Mouse (Mus musculus): ENCODE data around the gene Lhx1. TPM values are rescaled to one million over a fixed set of nuclear protein-coding genes. Genes with fewer than 3 reads are reported as not detected.

Gene Lhx1
- polyA plus RNA-seq, 1 experiment from 2014 or later: 46.3 TPM

- no peak overlapping the region for H3K4me3 ChIP-seq (ENCODE audit: low read depth, low read length)
- H3K4me2 ChIP-seq (ENCODE audit: low read depth): no peak overlapping the region
- H3K36me3 ChIP-seq (ENCODE audit: control insufficient read depth, insufficient read depth, low read length): no peaks in the 10 kb centered on the region
- H3K27ac ChIP-seq (ENCODE audit: low read depth, low read length): no peak overlapping the region
- H3K27me3 ChIP-seq (ENCODE audit: control insufficient read depth, insufficient read depth, low read length): no peaks in the 10 kb centered on the region
- no peak for ATAC-seq (ENCODE audit: insufficient read depth, low FRiP score, low TSS enrichment)
- 75% methylated on average over 3 of the region's 3 CpGs for WGBS
- H3K4me1 ChIP-seq (ENCODE audit: control insufficient read depth, insufficient read depth, low read length): no peaks in the 10 kb centered on the region
- H3K9me3 ChIP-seq (ENCODE audit: control insufficient read depth, low read length): no peaks in the 10 kb centered on the region
- no peak for DNase-seq (ENCODE audit: low spot score)
- H3K9ac ChIP-seq (ENCODE audit: low read length): no peak overlapping the region
Observed at GRCm38 (mm10) chr11:84480451-84480850, 44.9 kb downstream of the Lhx1 start.

- Histone ChIP-seq H3K27ac (ENCODE audit: low read depth, low read length) (no peak overlapping the region), H3K4me1 (ENCODE audit: control insufficient read depth, insufficient read depth, low read length) (no peaks in the 10 kb centered on the region), H3K4me2 (ENCODE audit: low read depth) (no peak overlapping the region), H3K36me3 (ENCODE audit: control insufficient read depth, insufficient read depth, low read length) (no peaks in the 10 kb centered on the region), H3K9ac (ENCODE audit: low read length) (no peak overlapping the region), H3K9me3 (ENCODE audit: control insufficient read depth, low read length) (no peaks in the 10 kb centered on the region), H3K27me3 (ENCODE audit: control insufficient read depth, insufficient read depth, low read length) (no peaks in the 10 kb centered on the region), H3K4me3 (ENCODE audit: low read depth, low read length) (no peak overlapping the region)
- 94% methylated on average over 2 of the region's 2 CpGs for WGBS
- DNase-seq (ENCODE audit: low spot score) (no peak), ATAC-seq (ENCODE audit: insufficient read depth, low FRiP score, low TSS enrichment) (no peak)
Observed at GRCm38 (mm10) chr11:84476641-84477040, 48.7 kb downstream of the Lhx1 start.

GRCm38 (mm10) chr11:84475991-84476390, 49.3 kb downstream of the Lhx1 start:
- Histone ChIP-seq H3K9me3 (ENCODE audit: control insufficient read depth, low read length) (no peaks in the 10 kb centered on the region), H3K27me3 (ENCODE audit: control insufficient read depth, insufficient read depth, low read length) (no peaks in the 10 kb centered on the region), H3K4me3 (ENCODE audit: low read depth, low read length) (no peak overlapping the region), H3K9ac (ENCODE audit: low read length) (no peak overlapping the region), H3K27ac (ENCODE audit: low read depth, low read length) (no peak overlapping the region), H3K4me2 (ENCODE audit: low read depth) (no peak overlapping the region), H3K36me3 (ENCODE audit: control insufficient read depth, insufficient read depth, low read length) (no peaks in the 10 kb centered on the region), H3K4me1 (ENCODE audit: control insufficient read depth, insufficient read depth, low read length) (no peaks in the 10 kb centered on the region)
- DNase-seq (ENCODE audit: low spot score): no peak
- no peak for ATAC-seq (ENCODE audit: insufficient read depth, low FRiP score, low TSS enrichment)
- 91% methylated on average over 4 of the region's 4 CpGs for WGBS

- H3K4me3 ChIP-seq (ENCODE audit: low read depth, low read length): no peak overlapping the region
- 79% methylated on average over 4 of the region's 4 CpGs for WGBS
- H3K9ac ChIP-seq (ENCODE audit: low read length): no peak overlapping the region
- no peaks in the 10 kb centered on the region for H3K27me3 ChIP-seq (ENCODE audit: control insufficient read depth, insufficient read depth, low read length)
- no peak overlapping the region for H3K27ac ChIP-seq (ENCODE audit: low read depth, low read length)
- no peaks in the 10 kb centered on the region for H3K4me1 ChIP-seq (ENCODE audit: control insufficient read depth, insufficient read depth, low read length)
- no peaks in the 10 kb centered on the region for H3K36me3 ChIP-seq (ENCODE audit: control insufficient read depth, insufficient read depth, low read length)
- H3K9me3 ChIP-seq (ENCODE audit: control insufficient read depth, low read length): no peaks in the 10 kb centered on the region
- ATAC-seq (ENCODE audit: insufficient read depth, low FRiP score, low TSS enrichment) (no peak), DNase-seq (ENCODE audit: low spot score) (no peak)
- H3K4me2 ChIP-seq (ENCODE audit: low read depth): no peak overlapping the region
Observed at GRCm38 (mm10) chr11:84473093-84473667, 52.2 kb downstream of the Lhx1 start.

Other genes starting within 250 kb of the Lhx1 start
- 54.4 and 55.8 TPM in 2 replicates for gene Aatf, start 12.0 kb downstream of the Lhx1 start, polyA plus RNA-seq (2014; fragmentation: Nextera tagmentation; extraction: Ambion mirVana)

All from neural tube, embryonic 11.5 days (tissue).